Mouse (Mus musculus) embryonic fibroblast, embryonic 13.5 days (primary cell): ENCODE measurements around the gene Rbms3.

ENCODE experiments used
- CTCF ChIP-seq: IDR thresholded peaks from 2 replicates; pipeline ENCODE4 v1.5.1; 2011; ENCODE audit warnings: mild to moderate bottlenecking, control low read depth, low read length, moderate library complexity, borderline replicate concordance; ENCODE audit not compliant: insufficient read depth
- POLR2A ChIP-seq: IDR thresholded peaks from 2 replicates; pipeline ENCODE4 v1.6.1; 2011; ENCODE audit warnings: low read depth, mild to moderate bottlenecking, control low read depth, low read length, moderate library complexity

DNA sequence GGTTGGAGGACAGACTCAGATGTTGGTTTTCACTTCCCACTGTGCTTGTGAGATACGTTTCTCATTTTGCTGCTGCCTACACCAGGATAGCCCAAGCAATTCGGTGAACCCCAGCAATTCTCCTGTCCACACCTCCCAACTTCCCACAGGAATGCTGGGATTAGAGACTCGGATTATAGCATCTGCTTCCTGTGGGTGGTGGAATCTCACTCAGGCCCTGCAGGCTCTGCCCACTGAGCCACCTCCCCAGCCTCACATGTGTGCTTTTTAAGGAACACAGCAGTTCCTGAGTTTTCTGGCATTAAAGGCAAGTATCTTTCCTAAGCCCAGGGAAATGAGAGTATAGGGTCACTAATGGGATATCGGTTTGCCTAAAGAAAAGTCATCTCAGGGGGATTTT, 941.1 kb downstream of the Rbms3 start:
- TF ChIP-seq POLR2A (no peak), CTCF (no peak)
